ENCODE assay signal across 8 mouse cellular contexts in the genomic region with DNA sequence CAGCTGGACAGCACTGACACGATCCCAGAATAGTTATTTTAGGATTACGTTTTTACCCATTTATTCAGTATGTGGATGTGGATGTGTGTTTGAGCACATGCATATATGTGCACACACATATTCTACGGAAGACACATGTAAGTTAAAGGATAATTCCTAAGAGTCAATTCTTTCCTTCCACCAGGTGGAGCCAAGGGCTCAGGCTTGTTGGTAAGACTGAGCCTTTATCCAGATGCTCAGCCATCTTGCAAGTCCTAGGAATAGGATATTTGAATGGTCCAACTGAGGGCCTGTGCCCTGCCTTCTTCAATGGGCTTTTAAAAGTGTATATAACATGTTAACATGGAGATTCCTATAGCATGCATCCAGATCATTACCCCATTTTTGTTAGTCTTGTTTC. TPM values are rescaled to one million over a fixed set of nuclear protein-coding genes. Genes with fewer than 3 reads are reported as not detected.
A peak's percentile ranks its signal among the peaks of the same experiment; 100 is the strongest.
DNase-seq lines count a peak whose midpoint lies in the region; ATAC-seq and TF ChIP-seq lines count a peak whose summit lies in the region.

No protein-coding gene starts in this region.

- peak; percentile 93 for ATAC-seq in frontal cortex, adult (ENCODE audit: low TSS enrichment)
- peak; percentile 37; the same call in 1 of the 2 replicates for ATAC-seq in lung, postnatal 0 days

- no peak for DNase-seq in frontal cortex, postnatal 10 days (ENCODE audit: low spot score in 2 of 2)
- peak; percentile 58 for DNase-seq in lung, postnatal 0 days (ENCODE audit: low spot score)
- no peak for DNase-seq in lung, postnatal 4 days
- peak; percentile 87 for DNase-seq in brain, adult 2 months (ENCODE audit: low read depth, low spot score)
- DNase-seq in layer of hippocampus, adult 2 months (ENCODE audit: low spot score in 2 of 2) = peak; percentile 55 to 59
- no peak for DNase-seq in Muller cell, postnatal 12 days (ENCODE audit: inconsistent ontology term)
- DNase-seq in thymus, adult 2 months = no peak

- no peaks in the 10 kb centered on the region for H3K4me1 ChIP-seq in lung, postnatal 0 days (ENCODE audit: insufficient read depth, low read depth, low read length)
- H3K4me1 ChIP-seq in thymus, adult 2 months (replicated peaks; ENCODE audit: control insufficient read depth, insufficient read depth, low read length) = no peaks in the 10 kb centered on the region

- 78% methylated on average over 3 of the region's 3 CpGs for WGBS in lung, postnatal 0 days
- WGBS in thymus, adult 2 months = 97% methylated on average over 3 of the region's 3 CpGs

- H3K36me3 ChIP-seq in lung, postnatal 0 days (ENCODE audit: insufficient read depth, low read length) = no peaks in the 10 kb centered on the region
- no peaks in the 10 kb centered on the region for H3K36me3 ChIP-seq in thymus, adult 2 months (ENCODE audit: control insufficient read depth, insufficient read depth, low read length)

- no peak overlapping the region for H3K27ac ChIP-seq in lung, postnatal 0 days (ENCODE audit: low read length)
- H3K27ac ChIP-seq in layer of hippocampus, adult 2 months = no peak overlapping the region
- H3K27ac ChIP-seq in thymus, adult 2 months (ENCODE audit: control insufficient read depth, insufficient read depth, low read length) = no peak overlapping the region

- TF ChIP-seq CTCF in lung, postnatal 0 days (IDR thresholded peaks at IDR 0.05) = peak; percentile 72
- peak; percentile 85 for TF ChIP-seq CTCF in layer of hippocampus, adult 2 months (conservative IDR thresholded peaks at IDR 0.05)
- TF ChIP-seq CTCF in thymus, adult 2 months (IDR thresholded peaks at IDR 0.05; ENCODE audit: borderline replicate concordance, control insufficient read depth, extremely low read depth, insufficient read depth, low read length, poor library complexity) = no peak

- TF ChIP-seq POLR2A in thymus, adult 2 months (IDR thresholded peaks at IDR 0.05; ENCODE audit: control insufficient read depth, extremely low read depth, insufficient read depth, low read length, poor library complexity) = no peak

- no peaks in the 10 kb centered on the region for H3K27me3 ChIP-seq in lung, postnatal 0 days (replicated peaks; ENCODE audit: insufficient read depth, low read length)
- H3K27me3 ChIP-seq in thymus, adult 2 months (ENCODE audit: control insufficient read depth, insufficient read depth, low read length) = no peaks in the 10 kb centered on the region

- TF ChIP-seq EP300 in lung, postnatal 0 days (IDR thresholded peaks at IDR 0.05) = no peak

- no peaks in the 10 kb centered on the region for H3K9me3 ChIP-seq in lung, postnatal 0 days (ENCODE audit: low read length)

- H3K9ac ChIP-seq in lung, postnatal 0 days (replicated peaks; ENCODE audit: low read depth) = no peak overlapping the region

- H3K4me3 ChIP-seq in lung, postnatal 0 days (ENCODE audit: low read depth, low read length) = no peak overlapping the region
- H3K4me3 ChIP-seq in layer of hippocampus, adult 2 months = no peak overlapping the region
- no peak overlapping the region for H3K4me3 ChIP-seq in thymus, adult 2 months (ENCODE audit: control insufficient read depth, insufficient read depth, low read length)

- H3K4me2 ChIP-seq in lung, postnatal 0 days (replicated peaks; ENCODE audit: low read depth, low read length) = no peak overlapping the region

RNA-seq across cellular contexts. Expression of gene Mtr, which starts 38.8 kb away (rescaled TPM):
- 4.9 and 5.2 TPM in 2 replicates for polyA plus RNA-seq in lung, postnatal 0 days (2015; fragmentation: Nextera tagmentation; extraction: Ambion mirVana)
- 10 to 100 TPM; 18.2 to 20.6 TPM for total RNA-seq in layer of hippocampus, adult 2 months (2021)
- 13.5 and 14.5 TPM in 2 replicates for polyA plus RNA-seq in thymus, adult 2 months (2012; rRNA removed)

RNA-seq across cellular contexts. Expression of gene Actn2, which starts 43.9 kb away (rescaled TPM):
- polyA plus RNA-seq in lung, postnatal 0 days (2015; fragmentation: Nextera tagmentation; extraction: Ambion mirVana) = 16.1 and 18.7 TPM in 2 replicates
- 10 to 100 TPM; 22.4 to 23.1 TPM for total RNA-seq in layer of hippocampus, adult 2 months (2021)
- polyA plus RNA-seq in thymus, adult 2 months (2012; rRNA removed) = 19.2 and 93.2 TPM in 2 replicates

Comparison
In these comparisons a context has a peak if more than half of its experiments do, and no peak if none do; other contexts are left out.
1. DNase-seq: peak in lung, postnatal 0 days (single experiment), brain, adult 2 months (single experiment) and layer of hippocampus, adult 2 months (2 of 2); none in frontal cortex, postnatal 10 days (0 of 2), lung, postnatal 4 days (0 of 2), Muller cell, postnatal 12 days (single experiment) and thymus, adult 2 months (single experiment).